Mouse (Mus musculus) cerebellum, adult 2 months (tissue): Measurements from ENCODE around the gene Ddx39. TPM values are rescaled to one million over a fixed set of nuclear protein-coding genes. Genes with fewer than 3 reads are reported as not detected.

Experiments
- DNase-seq, 2 experiments: peaks; one replicate each; pipeline ENCODE4 v3.0.0; 2021
- H3K27ac ChIP-seq: fragments of 200-500 bp; 2 replicates; pipeline ENCODE4 v1.5.1; 2012; ENCODE audit warnings: low read length, control low read depth, inconsistent platforms; ENCODE audit not compliant: insufficient read depth
- H3K27me3 ChIP-seq: fragments of 200-500 bp; 2 replicates; pipeline ENCODE4 v1.6.1; 2012; ENCODE audit warnings: inconsistent platforms, mild to moderate bottlenecking, low read length, moderate library complexity; ENCODE audit not compliant: control insufficient read depth, insufficient read depth
- H3K4me1 ChIP-seq: fragments of 200-500 bp; 2 replicates; pipeline ENCODE4 v1.6.1; 2011; ENCODE audit warnings: low read length; ENCODE audit not compliant: control insufficient read depth, insufficient read depth
- H3K4me3 ChIP-seq: fragments of 200-500 bp; replicated peaks from 2 replicates; pipeline ENCODE3; 2011; ENCODE audit warnings: mild to moderate bottlenecking, low read depth, low read length, control low read depth; ENCODE audit not compliant: insufficient read depth
- CTCF ChIP-seq: fragments of 200-500 bp; IDR thresholded peaks from 2 replicates; pipeline ENCODE4 v1.5.1; 2011; ENCODE audit warnings: low read depth, mild to moderate bottlenecking, control low read depth, low read length, moderate library complexity, borderline replicate concordance; ENCODE audit not compliant: insufficient read depth
- POLR2A ChIP-seq: fragments of 200-500 bp; IDR thresholded peaks from 2 replicates; pipeline ENCODE4 v1.6.1; 2011; ENCODE audit warnings: low read length, control low read depth, borderline replicate concordance; ENCODE audit not compliant: insufficient read depth
- WGBS: fragments of 180-500 bp; shearing (Covaris S2); methylation state at CpG from one replicate; pipeline ENCODE4 v1.1.7; 2018; 5-methylcytosine and 5-hydroxymethylcytosine counted together
- polyA plus RNA-seq: library from polyadenylated mRNA; depleted of rRNA; stranded (reverse); fragments of >200 nt; gene quantifications from 2 replicates; pipeline ENCODE4 v1.2.3, GENCODE M21; 2012; rRNA removed

Gene Ddx39
- 30.0 and 31.5 TPM in 2 replicates for polyA plus RNA-seq

GRCm38 (mm10) chr8:83715031-83715690 is at the start of gene Ddx39:
Gene Ddx39 (plus strand): TSS chr8:83715177.
- peak within 1 kb of the TSS; percentile 71 for H3K27ac ChIP-seq
- TF ChIP-seq POLR2A (peak; percentile 86), CTCF (no peak)
- peak; percentile 96 to 98 for DNase-seq
- H3K4me3 ChIP-seq: peak within 1 kb of the TSS; percentile 75
- under 1% methylated on average over 63 of the region's 63 CpGs for WGBS
- H3K4me1 ChIP-seq: 0 out of 2 replicates have a peak, but pooled peaks cover 3% of the 10 kb centered on the region
- no peaks in the 10 kb centered on the region for H3K27me3 ChIP-seq

DNA sequence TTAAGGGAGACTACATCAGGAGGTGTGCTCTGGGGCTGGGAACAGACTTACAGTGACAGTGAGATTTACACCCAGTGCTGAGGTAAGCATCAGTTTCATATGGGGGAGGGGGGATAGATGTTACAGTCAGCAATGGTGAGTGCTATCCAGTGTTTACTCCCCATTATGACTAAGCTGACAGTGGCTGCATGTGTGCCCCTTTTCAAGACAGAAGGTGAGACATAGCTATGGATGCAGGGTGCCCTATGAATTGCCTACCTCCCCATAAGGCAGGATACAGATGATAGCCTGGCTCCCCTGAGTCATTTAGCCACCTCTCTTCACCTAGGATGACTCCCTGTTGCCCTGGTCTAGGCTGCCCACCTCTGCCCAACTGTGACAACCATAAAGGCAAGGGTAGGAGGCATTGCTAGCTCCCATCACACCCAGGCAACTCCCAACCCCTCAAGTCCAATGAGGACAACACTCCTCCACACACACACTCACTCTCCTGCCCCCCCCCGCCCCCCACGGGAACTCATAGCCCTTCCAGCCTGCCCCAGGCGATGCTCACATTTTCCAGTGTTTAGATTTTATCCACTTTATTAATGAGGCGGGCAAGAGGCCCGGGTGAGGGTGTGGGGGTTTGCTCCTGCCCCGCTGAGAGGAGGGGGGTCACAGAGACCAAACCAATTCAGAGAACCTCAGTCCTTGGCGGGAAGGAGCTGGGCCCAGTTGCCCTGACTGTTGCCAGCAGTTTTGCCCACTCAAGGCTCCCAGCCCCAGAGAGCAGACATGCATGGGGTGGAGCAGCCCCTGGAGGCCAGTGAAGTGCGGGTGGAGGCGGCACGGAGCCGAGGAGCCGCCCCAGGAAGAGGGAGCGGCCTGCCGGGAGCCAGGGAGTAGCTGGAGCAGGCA is 48.8 kb upstream of the Ddx39 start, which contains the start of gene Ptger1:
TSS of gene Ptger1 (plus strand) at position 710 of the 897 bp plus-strand sequence.
- TF ChIP-seq POLR2A (no peak), CTCF (no peak)
- Histone ChIP-seq H3K4me1 (no peaks in the 10 kb centered on the region; the same call in 1 of the 2 replicates), H3K27ac (no peak within 1 kb of the TSS), H3K27me3 (no peaks in the 10 kb centered on the region), H3K4me3 (no peak within 1 kb of the TSS)
- WGBS: 13% methylated on average over 14 of the region's 14 CpGs
- DNase-seq: peak in 1 of 2 experiments; percentile 13

GRCm38 (mm10) chr8:83666866-83667234 is 48.1 kb upstream of the Ddx39 start:
- H3K4me3 ChIP-seq: no peak overlapping the region
- no peak for DNase-seq
- 57% methylated on average over 3 of the region's 3 CpGs for WGBS
- H3K27ac ChIP-seq: no peak overlapping the region
- no peaks in the 10 kb centered on the region for H3K27me3 ChIP-seq
- no peaks in the 10 kb centered on the region; the same call in 1 of the 2 replicates for H3K4me1 ChIP-seq
- TF ChIP-seq CTCF: no peak
- TF ChIP-seq POLR2A: no peak

DNA sequence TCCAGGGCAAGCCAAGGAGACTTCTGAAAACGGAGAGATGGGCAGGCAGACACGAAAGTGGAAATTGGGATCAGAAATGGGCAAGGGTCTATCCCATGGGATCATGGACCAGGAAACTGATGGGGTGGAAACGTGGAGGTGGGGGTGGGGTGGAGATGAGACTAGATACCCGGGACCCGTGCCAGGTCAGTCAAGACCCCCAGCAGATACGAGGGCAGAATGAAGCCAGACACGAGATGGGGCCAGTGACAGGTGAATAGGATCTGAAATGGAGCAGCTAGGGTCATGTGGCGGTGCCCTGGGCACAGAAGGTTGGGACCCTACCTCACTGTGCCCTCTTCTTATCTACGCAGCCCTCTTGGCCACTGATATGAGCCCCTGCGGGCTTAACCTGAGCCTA is 47.5 kb upstream of the Ddx39 start:
- H3K4me3 ChIP-seq: no peak overlapping the region
- no peaks in the 10 kb centered on the region; the same call in 1 of the 2 replicates for H3K4me1 ChIP-seq
- no peak overlapping the region for H3K27ac ChIP-seq
- TF ChIP-seq POLR2A (no peak), CTCF (no peak)
- no peaks in the 10 kb centered on the region for H3K27me3 ChIP-seq
- WGBS: 52% methylated on average over 10 of the region's 10 CpGs
- DNase-seq: no peak

- no peak overlapping the region for H3K4me3 ChIP-seq
- H3K27me3 ChIP-seq: no peaks in the 10 kb centered on the region
- TF ChIP-seq CTCF: peak; percentile 31; the same call in 1 of the 2 replicates
- no peak for TF ChIP-seq POLR2A
- WGBS: 12% methylated on average over 80 of the region's 80 CpGs
- H3K27ac ChIP-seq: no peak overlapping the region
- no peaks in the 10 kb centered on the region; the same call in 1 of the 2 replicates for H3K4me1 ChIP-seq
- DNase-seq: peak; percentile 57 to 58
Measured at GRCm38 (mm10) chr8:83668010-83668916, 46.7 kb upstream of the Ddx39 start.

DNA sequence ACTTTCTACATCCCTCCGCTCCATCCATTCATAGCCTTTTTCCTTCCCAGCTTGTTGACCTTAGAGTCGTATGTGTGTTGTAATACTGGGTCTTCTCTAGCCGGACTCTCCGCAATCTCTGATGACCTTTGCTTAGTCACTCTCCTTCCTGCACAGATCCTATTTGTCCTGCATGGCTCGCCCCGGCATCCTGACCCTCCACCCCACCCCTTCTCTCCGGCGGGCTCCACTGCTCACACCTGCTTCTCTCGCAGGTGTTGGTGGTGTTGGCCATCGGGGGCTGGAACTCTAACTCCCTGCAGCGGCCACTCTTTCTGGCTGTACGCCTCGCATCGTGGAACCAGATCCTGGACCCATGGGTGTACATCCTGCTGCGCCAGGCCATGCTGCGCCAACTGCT is 46.0 kb upstream of the Ddx39 start:
- WGBS: 84% methylated on average over 16 of the region's 16 CpGs
- no peak overlapping the region for H3K27ac ChIP-seq

DNA sequence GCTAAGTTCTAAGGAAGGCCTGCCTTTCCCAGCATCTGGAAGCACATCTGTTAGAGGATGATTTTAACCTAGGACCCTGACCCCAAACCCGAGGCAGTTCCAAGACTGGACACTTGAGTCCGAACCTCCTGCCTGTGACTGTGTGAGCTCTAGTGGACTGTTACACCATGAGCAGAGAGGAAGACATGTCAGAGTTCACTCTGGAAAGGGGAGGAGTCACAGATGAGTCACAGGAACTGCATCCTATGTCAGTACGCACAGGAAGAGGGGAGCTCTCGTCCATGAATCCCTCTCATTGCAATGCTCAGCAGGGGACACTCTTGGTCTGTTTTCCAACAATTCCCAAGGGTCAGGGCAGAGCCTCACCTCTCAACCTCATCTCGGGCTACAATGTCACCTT is 42.0 kb upstream of the Ddx39 start:
- Histone ChIP-seq H3K27ac (no peak overlapping the region), H3K4me1 (no peaks in the 10 kb centered on the region; the same call in 1 of the 2 replicates), H3K4me3 (no peak overlapping the region), H3K27me3 (no peaks in the 10 kb centered on the region)
- WGBS: 51% methylated on average over 5 of the region's 5 CpGs
- DNase-seq: no peak
- TF ChIP-seq CTCF: no peak
- no peak for TF ChIP-seq POLR2A

More for the DNA sequence above, 46.0 kb upstream of the Ddx39 start:
- Histone ChIP-seq H3K4me3 (no peak overlapping the region), H3K4me1 (no peaks in the 10 kb centered on the region; the same call in 1 of the 2 replicates), H3K27me3 (no peaks in the 10 kb centered on the region)
- TF ChIP-seq POLR2A (no peak), CTCF (no peak)
- DNase-seq: no peak

DNA sequence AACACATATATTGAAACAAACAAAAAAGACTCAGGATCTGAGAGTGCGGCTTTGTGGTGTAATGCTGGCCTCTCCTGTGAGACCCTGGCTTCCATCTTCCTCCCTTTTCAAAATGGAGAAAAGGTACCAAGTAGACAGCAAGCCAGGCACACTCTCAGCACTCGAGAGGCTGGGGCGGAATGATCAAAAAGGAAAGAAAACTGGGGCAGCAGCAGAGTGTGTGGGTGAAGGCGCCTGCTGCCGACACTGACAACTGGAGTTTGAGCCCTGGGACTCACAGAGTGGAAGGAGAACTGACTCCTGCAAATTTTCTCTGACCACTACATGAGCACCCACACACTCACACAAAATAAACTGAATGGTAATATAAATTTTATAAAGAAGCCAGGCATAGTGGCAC is 40.5 kb upstream of the Ddx39 start:
- H3K27ac ChIP-seq: no peak overlapping the region
- H3K4me1 ChIP-seq: no peaks in the 10 kb centered on the region
- TF ChIP-seq POLR2A: no peak
- TF ChIP-seq CTCF: no peak
- no peak overlapping the region for H3K4me3 ChIP-seq
- no peaks in the 10 kb centered on the region for H3K27me3 ChIP-seq
- DNase-seq: no peak
- WGBS: 86% methylated on average over 5 of the region's 5 CpGs
